ENCODE assay signal across 19 mouse cellular contexts in genomic region chr11:85956422-85956821, GRCm38 (mm10).
DNase-seq lines count a peak whose midpoint lies in the region; ATAC-seq and TF ChIP-seq lines count a peak whose summit lies in the region.
"Had no signal": no experiment of that assay in that cellular context is flagged by ENCODE, and none has a peak within 500 bp of the region (broad histone marks: within the 10 kb centered on the region; RNA-seq: fewer than 3 reads in every experiment).

No protein-coding gene starts in this region.

- no peak overlapping the region for H3K27ac ChIP-seq in liver, postnatal 0 days (ENCODE audit: low read depth)
- H3K27ac ChIP-seq in liver, embryonic 11.5 days (ENCODE audit: low read depth, low read length): no peak overlapping the region
- 0 out of 2 replicates have a peak overlapping the region, but pooled peaks have one; percentile 9 for H3K27ac ChIP-seq in limb, embryonic 14.5 days (replicated peaks; ENCODE audit: low read depth, low read length)
- H3K27ac ChIP-seq in forebrain, embryonic 11.5 days (ENCODE audit: low read depth, low read length): no peak overlapping the region
- H3K27ac ChIP-seq in heart, adult 2 months: no peak overlapping the region
- H3K27ac ChIP-seq: embryonic facial prominence, embryonic 10.5 days; embryonic facial prominence, embryonic 12.5 days; forebrain, embryonic 12.5 days had no signal

- 52% methylated on average over 10 of the region's 10 CpGs for WGBS in liver, postnatal 0 days (ENCODE audit: insufficient replicate concordance)
- WGBS in liver, embryonic 11.5 days: 62% methylated on average over 10 of the region's 10 CpGs
- 51% methylated on average over 10 of the region's 10 CpGs for WGBS in limb, embryonic 14.5 days
- 83% methylated on average over 10 of the region's 10 CpGs for WGBS in forebrain, embryonic 11.5 days
- WGBS in heart, adult 2 months: 56% methylated on average over 10 of the region's 10 CpGs

- H3K4me2 ChIP-seq in liver, postnatal 0 days (ENCODE audit: low read depth, low read length): no peak overlapping the region
- H3K4me2 ChIP-seq in liver, embryonic 11.5 days: no peak overlapping the region
- no peak overlapping the region for H3K4me2 ChIP-seq in limb, embryonic 14.5 days (replicated peaks; ENCODE audit: low read depth, low read length, severe bottlenecking)
- H3K4me2 ChIP-seq in forebrain, embryonic 11.5 days (ENCODE audit: low read depth, low read length, severe bottlenecking): no peak overlapping the region
- H3K4me2 ChIP-seq: embryonic facial prominence, embryonic 12.5 days; forebrain, embryonic 12.5 days had no signal

- H3K27me3 ChIP-seq in liver, postnatal 0 days (ENCODE audit: insufficient read depth, low read length): no peaks in the 10 kb centered on the region
- H3K27me3 ChIP-seq in liver, embryonic 11.5 days (replicated peaks; ENCODE audit: control insufficient read depth, insufficient read depth, low read length): 0 out of 2 replicates have a peak, but pooled peaks cover 2% of the 10 kb centered on the region
- no peaks in the 10 kb centered on the region for H3K27me3 ChIP-seq in limb, embryonic 14.5 days (ENCODE audit: control insufficient read depth, insufficient read depth, low read length)
- no peaks in the 10 kb centered on the region for H3K27me3 ChIP-seq in forebrain, embryonic 11.5 days (ENCODE audit: control insufficient read depth, insufficient read depth, low read length)
- no peaks in the 10 kb centered on the region for H3K27me3 ChIP-seq in heart, adult 2 months (ENCODE audit: control insufficient read depth, insufficient read depth, low read length)
- H3K27me3 ChIP-seq: embryonic facial prominence, embryonic 12.5 days had no signal

- no peak for DNase-seq in liver, postnatal 0 days
- no peak for DNase-seq in liver, embryonic 11.5 days (ENCODE audit: low spot score)
- peak; percentile 74 for DNase-seq in MEL-GATA-1-ER (ENCODE audit: extremely low read depth, low read depth)
- DNase-seq in limb, embryonic 14.5 days (ENCODE audit: low spot score): no peak
- no peak for DNase-seq in forebrain, embryonic 11.5 days (ENCODE audit: low spot score)
- no peak for DNase-seq in heart, adult 2 months
- no peak for DNase-seq in layer of hippocampus, postnatal 10 days (ENCODE audit: low spot score in 2 of 2)
- DNase-seq: cerebellum, adult 11-12 months; cerebellum, adult 2 months; cerebellum, adult 9-10 months; cerebellum, postnatal 10 days; cerebellum, postnatal 25 days had no signal

- no peaks in the 10 kb centered on the region for H3K4me1 ChIP-seq in liver, postnatal 0 days (ENCODE audit: insufficient read depth)
- H3K4me1 ChIP-seq in liver, embryonic 11.5 days (replicated peaks; ENCODE audit: control insufficient read depth, insufficient read depth, low read length): no peaks in the 10 kb centered on the region; the same call in 1 of the 2 replicates
- peaks cover 16% of the 10 kb centered on the region for H3K4me1 ChIP-seq in limb, embryonic 14.5 days (ENCODE audit: control insufficient read depth, insufficient read depth, low read length)
- no peaks in the 10 kb centered on the region for H3K4me1 ChIP-seq in forebrain, embryonic 11.5 days (replicated peaks; ENCODE audit: control insufficient read depth, insufficient read depth, low read length)
- H3K4me1 ChIP-seq in heart, adult 2 months (ENCODE audit: control insufficient read depth, insufficient read depth, low read length): no peaks in the 10 kb centered on the region
- H3K4me1 ChIP-seq: embryonic facial prominence, embryonic 12.5 days; forebrain, embryonic 12.5 days had no signal

- no peaks in the 10 kb centered on the region for H3K9me3 ChIP-seq in liver, postnatal 0 days (ENCODE audit: low read length)
- no peaks in the 10 kb centered on the region for H3K9me3 ChIP-seq in liver, embryonic 11.5 days (ENCODE audit: control insufficient read depth, low read length)
- H3K9me3 ChIP-seq in limb, embryonic 14.5 days (ENCODE audit: control insufficient read depth, low read length): no peaks in the 10 kb centered on the region
- no peaks in the 10 kb centered on the region for H3K9me3 ChIP-seq in forebrain, embryonic 11.5 days (ENCODE audit: control insufficient read depth, low read length)
- H3K9me3 ChIP-seq: embryonic facial prominence, embryonic 10.5 days; embryonic facial prominence, embryonic 12.5 days; forebrain, embryonic 12.5 days had no signal

- H3K4me3 ChIP-seq in liver, postnatal 0 days (ENCODE audit: low read depth, low read length): no peak overlapping the region
- H3K4me3 ChIP-seq in liver, embryonic 11.5 days (ENCODE audit: low read depth, low read length): no peak overlapping the region
- H3K4me3 ChIP-seq in limb, embryonic 14.5 days (replicated peaks; ENCODE audit: low read length): no peak overlapping the region
- no peak overlapping the region for H3K4me3 ChIP-seq in forebrain, embryonic 11.5 days (ENCODE audit: low read depth, low read length)
- H3K4me3 ChIP-seq in heart, adult 2 months: no peak overlapping the region
- H3K4me3 ChIP-seq: embryonic facial prominence, embryonic 10.5 days; embryonic facial prominence, embryonic 12.5 days; forebrain, embryonic 12.5 days had no signal

- intact Hi-C loops in heart, adult 2 months (cut with DNase I): no loop called here

- ATAC-seq in liver, postnatal 0 days: no peak
- ATAC-seq in liver, embryonic 11.5 days (replicated peaks; ENCODE audit: low FRiP score): no peak
- no peak for ATAC-seq in limb, embryonic 14.5 days (ENCODE audit: low FRiP score, low read depth)
- 0 out of 2 replicates have a peak, but pooled peaks have one; percentile 9 for ATAC-seq in megakaryocyte progenitor cell, adult 5-6 weeks (replicated peaks; ENCODE audit: poor library complexity)
- no peak for ATAC-seq in forebrain, embryonic 11.5 days (replicated peaks; ENCODE audit: low FRiP score)
- ATAC-seq: activated CD4-positive, CD25-positive, alpha-beta regulatory T cell, adult 4 months; forebrain, embryonic 14.5 days; forebrain, embryonic 16.5 days had no signal

- no peaks in the 10 kb centered on the region for H3K79me2 ChIP-seq in heart, adult 2 months (replicated peaks; ENCODE audit: control insufficient read depth, insufficient read depth, low read length)

- TF ChIP-seq POLR2A in limb, embryonic 14.5 days (IDR thresholded peaks at IDR 0.05; ENCODE audit: borderline replicate concordance, extremely low read depth, insufficient read depth, insufficient read length): no peak
- TF ChIP-seq POLR2A in heart, adult 2 months (IDR thresholded peaks at IDR 0.05; ENCODE audit: insufficient read depth, low read depth, low read length): no peak

- TF ChIP-seq EP300 in liver, postnatal 0 days (IDR thresholded peaks at IDR 0.05; ENCODE audit: low read depth): peak; percentile 8; the same call in 1 of the 2 replicates
- TF ChIP-seq EP300 in heart, adult 2 months (IDR thresholded peaks at IDR 0.05; ENCODE audit: insufficient read depth, low read depth, low read length): no peak

- no peak for TF ChIP-seq CTCF in liver, postnatal 0 days (IDR thresholded peaks at IDR 0.05; ENCODE audit: low read depth)
- no peak for TF ChIP-seq CTCF in heart, adult 2 months (IDR thresholded peaks at IDR 0.05)

- no peaks in the 10 kb centered on the region for H3K36me3 ChIP-seq in liver, postnatal 0 days (replicated peaks; ENCODE audit: insufficient read depth, low read length)
- H3K36me3 ChIP-seq in liver, embryonic 11.5 days (ENCODE audit: control insufficient read depth, insufficient read depth, low read length): no peaks in the 10 kb centered on the region
- H3K36me3 ChIP-seq in limb, embryonic 14.5 days (ENCODE audit: control insufficient read depth, insufficient read depth, low read length): no peaks in the 10 kb centered on the region
- no peaks in the 10 kb centered on the region for H3K36me3 ChIP-seq in forebrain, embryonic 11.5 days (ENCODE audit: control insufficient read depth, insufficient read depth, low read length)
- H3K36me3 ChIP-seq in heart, adult 2 months (ENCODE audit: control insufficient read depth, insufficient read depth, low read length): no peaks in the 10 kb centered on the region
- H3K36me3 ChIP-seq: embryonic facial prominence, embryonic 10.5 days; embryonic facial prominence, embryonic 12.5 days; forebrain, embryonic 12.5 days had no signal

- no peak overlapping the region for H3K9ac ChIP-seq in liver, postnatal 0 days (replicated peaks)
- no peak overlapping the region for H3K9ac ChIP-seq in liver, embryonic 11.5 days (ENCODE audit: low read depth, low read length)
- no peak overlapping the region for H3K9ac ChIP-seq in limb, embryonic 14.5 days (ENCODE audit: low read depth, low read length, severe bottlenecking)
- no peak overlapping the region for H3K9ac ChIP-seq in forebrain, embryonic 11.5 days (ENCODE audit: low read length)
- H3K9ac ChIP-seq in heart, adult 2 months (ENCODE audit: low read depth, low read length): no peak overlapping the region
- H3K9ac ChIP-seq: embryonic facial prominence, embryonic 12.5 days; forebrain, embryonic 12.5 days had no signal
